Mouse (Mus musculus): ENCODE measurements around the gene Il13ra2.
"Not testable (repeated sequence)": the region's sequence is repeated elsewhere in the genome, so short reads cannot be mapped to it uniquely, and the experiment has no call there.

Il13ra2 gene

GRCm38 (mm10) chrX:147429129-147429528 lies at the start of gene Il13ra2:
Gene Il13ra2, minus strand, starts transcription at chrX:147429192.
- DNase-seq, result no peak

- not testable (repeated sequence) for DNase-seq
Measured at GRCm38 (mm10) chrX:147453610-147454009, 24.6 kb upstream of the Il13ra2 start, which contains the start of gene Vmn1r239-ps. Gene Vmn1r239-ps, minus strand, starts transcription at chrX:147453710.

- DNase-seq, result no peak
Measured at GRCm38 (mm10) chrX:147443386-147443785, 14.4 kb upstream of the Il13ra2 start.

GRCm38 (mm10) chrX:147435400-147435799 lies 6.4 kb upstream of the Il13ra2 start:
- no peak for DNase-seq

GRCm38 (mm10) chrX:147429753-147430152 lies 761 bp upstream of the Il13ra2 start:
- DNase-seq, result no peak

- no peak for DNase-seq
Measured at GRCm38 (mm10) chrX:147393446-147393845, 35.5 kb downstream of the Il13ra2 start.

GRCm38 (mm10) chrX:147349167-147349566 lies 79.8 kb downstream of the Il13ra2 start:
- DNase-seq, result no peak

Measured in right cerebral cortex, postnatal 4 days (tissue).